Mouse (Mus musculus) myocyte (in vitro differentiated cells): Measurements from ENCODE around the gene Foxe1. TPM values are rescaled to one million over a fixed set of nuclear protein-coding genes. Genes with fewer than 3 reads are reported as not detected.

Source experiments
- H3K27me3 ChIP-seq: one replicate; pipeline ENCODE4 v1.6.1; 2011; ENCODE audit not compliant: control insufficient read depth, insufficient read depth, insufficient read length
- H3K36me3 ChIP-seq: one replicate; pipeline ENCODE4 v1.6.1; 2011; ENCODE audit not compliant: control insufficient read depth, insufficient read depth
- H3K4me2 ChIP-seq: one replicate; pipeline ENCODE4 v1.6.1; 2011; ENCODE audit warnings: low read depth, control low read depth
- H3K4me3 ChIP-seq: one replicate; pipeline ENCODE4 v1.5.1; 2011; ENCODE audit warnings: mild to moderate bottlenecking, control low read depth, moderate library complexity
- H3K79me2 ChIP-seq: one replicate; pipeline ENCODE4 v1.6.1; 2011; ENCODE audit not compliant: control insufficient read depth, insufficient read depth
- H3ac ChIP-seq: one replicate; pipeline ENCODE4 v1.6.1; 2011; ENCODE audit not compliant: control insufficient read depth, insufficient read length
- CEBPB ChIP-seq: IDR thresholded peaks from 2 replicates; pipeline ENCODE4 v1.6.1; 2011; ENCODE audit warnings: mild to moderate bottlenecking, moderate library complexity; ENCODE audit not compliant: poor library complexity, insufficient read depth, severe bottlenecking
- E2F4 ChIP-seq: IDR thresholded peaks from one replicate; pipeline ENCODE4 v1.6.1; 2011; ENCODE audit warnings: mild to moderate bottlenecking, control low read depth, moderate library complexity; ENCODE audit not compliant: insufficient read depth
- MAX ChIP-seq: IDR thresholded peaks from one replicate; pipeline ENCODE4 v1.6.1; 2011; ENCODE audit warnings: low read depth, mild to moderate bottlenecking, control low read depth
- MYOD1 ChIP-seq, 3 experiments: IDR thresholded peaks; one replicate each; pipeline ENCODE4 v1.6.1; 2011; ENCODE audit warnings: control low read depth in 2 of 3, low read depth in 2 of 3, mild to moderate bottlenecking in 2 of 3, moderate library complexity in 1 of 3; ENCODE audit not compliant: insufficient read length in 2 of 3, control insufficient read depth in 1 of 3
- MYOG ChIP-seq, 3 experiments: IDR thresholded peaks; one replicate each; pipeline ENCODE4 v1.6.1; 2011; ENCODE audit warnings: control low read depth in 2 of 3, low read depth in 2 of 3, mild to moderate bottlenecking in 2 of 3; ENCODE audit not compliant: insufficient read length in 2 of 3, control insufficient read depth in 1 of 3, insufficient read depth in 1 of 3
- POLR2A ChIP-seq: IDR thresholded peaks from one replicate; pipeline ENCODE4 v1.6.1; 2011; ENCODE audit warnings: low read depth, mild to moderate bottlenecking, control low read depth, moderate library complexity; ENCODE audit not compliant: insufficient read length
- POLR2AphosphoS2 ChIP-seq: IDR thresholded peaks from one replicate; pipeline ENCODE4 v1.6.1; 2011; ENCODE audit warnings: low read depth, control low read depth; ENCODE audit not compliant: insufficient read length
- REST ChIP-seq: IDR thresholded peaks from one replicate; pipeline ENCODE4 v1.6.1; 2011; ENCODE audit warnings: mild to moderate bottlenecking, control low read depth, moderate library complexity; ENCODE audit not compliant: insufficient read depth, insufficient read length
- SRF ChIP-seq: IDR thresholded peaks from one replicate; pipeline ENCODE4 v1.6.1; 2011; ENCODE audit warnings: low read depth; ENCODE audit not compliant: control insufficient read depth, insufficient read length
- TCF12 ChIP-seq: IDR thresholded peaks from one replicate; pipeline ENCODE4 v1.6.1; 2011; ENCODE audit warnings: mild to moderate bottlenecking, control low read depth; ENCODE audit not compliant: poor library complexity, insufficient read depth, severe bottlenecking
- TCF3 ChIP-seq: IDR thresholded peaks from one replicate; pipeline ENCODE4 v1.6.1; 2011; ENCODE audit warnings: low read depth, control low read depth; ENCODE audit not compliant: insufficient read length
- USF1 ChIP-seq: IDR thresholded peaks from one replicate; pipeline ENCODE4 v1.6.1; 2011; ENCODE audit warnings: low read depth, mild to moderate bottlenecking, control low read depth, moderate library complexity
- polyA plus RNA-seq: library from polyadenylated mRNA; unstranded; fragments of >200 nt; fragmentation: generic; extraction: Trizol; gene quantifications from one replicate; pipeline ENCODE4 v1.2.1, GENCODE M21; 2012; ENCODE audit warnings: missing spikeins

The Foxe1 gene
- polyA plus RNA-seq, 1 experiment: not detected

DNA sequence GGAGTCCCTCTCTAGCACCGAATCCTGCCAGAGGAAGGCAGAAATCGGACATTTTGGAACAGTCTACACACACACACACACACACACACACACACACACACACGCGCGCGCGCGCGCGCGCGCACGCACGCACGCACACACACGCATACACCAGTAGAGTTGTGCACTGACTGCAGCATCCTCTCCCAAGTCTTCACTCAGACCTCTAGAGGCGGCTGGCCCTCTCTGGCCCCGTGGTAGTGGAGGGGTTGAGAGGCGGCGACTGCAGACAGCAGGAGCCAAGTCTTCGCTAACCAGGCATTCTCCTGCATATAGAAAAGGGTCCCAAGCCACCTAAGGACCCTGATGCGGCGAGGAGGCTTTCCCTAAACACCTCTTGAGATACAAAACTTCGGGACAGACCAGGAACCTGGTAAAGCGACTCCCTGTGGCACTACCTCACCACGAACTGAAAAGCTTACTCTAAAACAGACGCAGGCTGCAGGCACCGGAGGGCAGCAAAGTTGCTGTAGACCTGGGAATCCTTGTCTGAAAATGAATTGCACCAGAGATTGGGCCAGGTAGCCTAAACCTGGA is 610 bp upstream of the Foxe1 start:
- Histone ChIP-seq H3ac (no peak overlapping the region), H3K27me3 (peaks cover 31% of the 10 kb centered on the region), H3K4me3 (no peak overlapping the region), H3K4me2 (no peak overlapping the region), H3K36me3 (no peaks in the 10 kb centered on the region), H3K79me2 (no peaks in the 10 kb centered on the region)
- TF ChIP-seq E2F4: no peak
- no peak for TF ChIP-seq POLR2AphosphoS2
- TF ChIP-seq REST: no peak
- no peak for TF ChIP-seq USF1
- TF ChIP-seq TCF3: no peak
- no peak for TF ChIP-seq MAX
- no peak for TF ChIP-seq MYOG (IDR thresholded peaks at IDR 0.05; ENCODE audit: control insufficient read depth in 1 of 3, insufficient read depth in 1 of 3, insufficient read length in 2 of 3, low read depth in 2 of 3)
- TF ChIP-seq MYOD1 (IDR thresholded peaks at IDR 0.05; ENCODE audit: control insufficient read depth in 1 of 3, insufficient read length in 2 of 3, low read depth in 2 of 3): no peak
- TF ChIP-seq POLR2A: no peak
- TF ChIP-seq TCF12: no peak
- no peak for TF ChIP-seq SRF

DNA sequence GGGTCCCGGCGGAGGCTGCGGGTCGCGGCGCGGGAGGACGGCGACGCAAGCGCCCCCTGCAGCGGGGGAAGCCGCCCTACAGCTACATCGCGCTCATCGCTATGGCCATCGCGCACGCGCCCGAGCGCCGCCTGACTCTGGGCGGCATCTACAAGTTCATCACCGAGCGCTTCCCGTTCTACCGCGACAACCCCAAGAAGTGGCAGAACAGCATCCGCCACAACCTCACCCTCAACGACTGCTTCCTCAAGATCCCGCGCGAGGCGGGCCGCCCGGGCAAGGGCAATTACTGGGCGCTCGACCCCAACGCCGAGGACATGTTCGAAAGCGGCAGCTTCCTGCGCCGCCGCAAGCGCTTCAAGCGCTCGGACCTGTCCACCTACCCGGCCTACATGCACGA is 879 bp downstream of the Foxe1 start:
- Histone ChIP-seq H3K4me3 (no peak overlapping the region), H3K36me3 (no peaks in the 10 kb centered on the region), H3K4me2 (no peak overlapping the region), H3ac (no peak overlapping the region), H3K79me2 (no peaks in the 10 kb centered on the region), H3K27me3 (peaks cover 20% of the 10 kb centered on the region)
- no peak for TF ChIP-seq POLR2A
- TF ChIP-seq MAX: no peak
- no peak for TF ChIP-seq E2F4
- no peak for TF ChIP-seq USF1
- no peak for TF ChIP-seq MYOD1 (IDR thresholded peaks at IDR 0.05; ENCODE audit: control insufficient read depth in 1 of 3, insufficient read length in 2 of 3, low read depth in 2 of 3)
- no peak for TF ChIP-seq SRF
- TF ChIP-seq MYOG (IDR thresholded peaks at IDR 0.05; ENCODE audit: control insufficient read depth in 1 of 3, insufficient read depth in 1 of 3, insufficient read length in 2 of 3, low read depth in 2 of 3): no peak
- TF ChIP-seq CEBPB: no peak
- TF ChIP-seq TCF3: no peak
- TF ChIP-seq REST: no peak
- TF ChIP-seq TCF12: no peak
- no peak for TF ChIP-seq POLR2AphosphoS2

DNA sequence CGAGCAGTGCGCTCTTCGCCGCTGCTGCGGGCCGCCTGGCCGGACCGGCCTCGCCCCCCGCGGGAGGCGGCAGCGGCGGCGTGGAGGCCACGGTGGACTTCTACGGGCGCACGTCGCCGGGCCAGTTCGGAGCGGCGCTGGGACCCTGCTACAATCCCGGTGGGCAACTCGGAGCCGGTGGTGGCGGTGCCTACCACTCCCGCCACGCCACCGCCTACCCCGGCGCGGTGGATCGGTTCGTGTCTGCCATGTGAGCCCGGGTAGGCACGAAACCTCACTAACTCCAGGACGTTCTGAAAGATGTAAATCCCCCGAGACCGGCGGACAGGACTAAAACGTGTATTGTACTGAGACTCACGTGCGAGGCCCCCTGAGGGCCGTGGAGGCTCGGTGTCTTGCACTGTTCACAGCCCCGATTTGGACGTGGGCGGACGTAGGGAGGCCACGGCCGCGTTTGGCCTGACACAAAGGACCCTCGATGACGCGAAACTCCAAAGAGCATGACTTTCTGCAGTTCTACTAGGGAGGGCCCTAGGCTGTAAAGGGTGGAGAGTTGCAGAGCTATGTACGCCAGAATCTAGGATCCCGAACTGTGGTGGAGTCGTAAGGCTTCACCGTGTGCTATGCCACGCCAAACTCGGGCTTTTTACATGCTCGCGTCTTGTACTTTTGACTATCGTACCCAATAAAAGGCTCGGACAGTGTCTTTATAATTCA is 1.8 kb downstream of the Foxe1 start:
- H3K27me3 ChIP-seq: peaks cover 20% of the 10 kb centered on the region
- H3K4me2 ChIP-seq: no peak overlapping the region
- TF ChIP-seq MAX: no peak
- no peak for TF ChIP-seq E2F4
- no peak for TF ChIP-seq REST
- TF ChIP-seq TCF3: no peak
- no peak for TF ChIP-seq USF1
- no peak for TF ChIP-seq SRF
- H3ac ChIP-seq: no peak overlapping the region
- no peaks in the 10 kb centered on the region for H3K79me2 ChIP-seq
- H3K4me3 ChIP-seq: no peak overlapping the region
- no peaks in the 10 kb centered on the region for H3K36me3 ChIP-seq

DNA sequence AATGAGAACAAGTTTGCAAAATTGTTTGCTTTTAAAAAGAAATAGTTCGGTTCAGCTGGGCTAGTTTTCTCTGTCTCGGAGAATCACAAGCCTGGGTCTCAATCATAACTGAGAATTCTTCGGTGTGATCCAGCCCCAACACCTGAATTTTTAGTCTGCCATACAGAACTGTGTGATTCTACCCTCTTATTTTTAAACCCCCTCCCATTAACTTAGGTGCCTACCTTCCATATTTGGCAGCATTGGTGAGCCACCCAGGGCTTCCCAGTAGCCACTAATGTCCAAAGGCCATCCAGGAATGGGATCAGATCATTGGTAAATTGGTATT is 2.3 kb downstream of the Foxe1 start:
- Histone ChIP-seq H3K79me2 (no peaks in the 10 kb centered on the region), H3K36me3 (no peaks in the 10 kb centered on the region), H3K4me3 (no peak overlapping the region), H3ac (no peak overlapping the region), H3K4me2 (no peak overlapping the region), H3K27me3 (peaks cover 20% of the 10 kb centered on the region)
- TF ChIP-seq CEBPB: no peak
- TF ChIP-seq REST: no peak
- TF ChIP-seq SRF: no peak
- TF ChIP-seq POLR2A: no peak
- TF ChIP-seq TCF3: no peak
- no peak for TF ChIP-seq MYOD1 (IDR thresholded peaks at IDR 0.05; ENCODE audit: control insufficient read depth in 1 of 3, insufficient read length in 2 of 3, low read depth in 2 of 3)
- no peak for TF ChIP-seq USF1
- TF ChIP-seq E2F4: no peak
- TF ChIP-seq MAX: no peak
- no peak for TF ChIP-seq TCF12
- no peak for TF ChIP-seq MYOG (IDR thresholded peaks at IDR 0.05; ENCODE audit: control insufficient read depth in 1 of 3, insufficient read depth in 1 of 3, insufficient read length in 2 of 3, low read depth in 2 of 3)
- TF ChIP-seq POLR2AphosphoS2: no peak

DNA sequence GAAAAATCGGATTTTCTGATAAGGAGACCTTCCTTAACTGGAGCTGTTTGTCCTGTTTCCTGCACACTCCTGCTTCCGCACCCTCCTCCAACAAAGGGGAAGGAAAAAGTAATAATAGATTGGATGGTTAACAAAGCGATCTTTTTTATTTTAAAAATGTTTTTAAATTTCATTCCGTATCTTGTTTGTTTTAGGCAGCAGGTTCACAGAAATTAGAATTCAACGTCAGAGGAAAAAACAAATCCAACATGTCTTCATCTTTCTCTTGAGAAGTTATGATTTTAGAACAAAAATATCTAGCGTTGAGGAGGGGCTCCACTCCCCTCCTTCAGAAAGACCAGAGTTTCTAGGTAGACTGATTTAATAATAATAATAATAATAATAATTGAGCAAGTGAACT is 2.8 kb downstream of the Foxe1 start:
- no peak overlapping the region for H3K4me3 ChIP-seq

More for the DNA sequence above, 2.8 kb downstream of the Foxe1 start:
- H3K27me3 ChIP-seq: peaks cover 20% of the 10 kb centered on the region
- no peaks in the 10 kb centered on the region for H3K36me3 ChIP-seq
- TF ChIP-seq TCF3 (no peak), TCF12 (no peak), MYOG (IDR thresholded peaks at IDR 0.05; ENCODE audit: control insufficient read depth in 1 of 3, insufficient read depth in 1 of 3, insufficient read length in 2 of 3, low read depth in 2 of 3) (no peak), SRF (no peak)
- H3ac ChIP-seq: no peak overlapping the region
- H3K79me2 ChIP-seq: no peaks in the 10 kb centered on the region
- H3K4me2 ChIP-seq: no peak overlapping the region
